Mouse (Mus musculus) lung, adult 2 months (tissue): ENCODE results near the gene Bace1. TPM values are rescaled to one million over a fixed set of nuclear protein-coding genes. Genes with fewer than 3 reads are reported as not detected.
"Not testable (repeated sequence)": the region's sequence is repeated elsewhere in the genome, so short reads cannot be mapped to it uniquely, and the experiment has no call there.

Experiments
- DNase-seq: peaks from one replicate; pipeline ENCODE4 v3.0.0; 2022
- H3K4me1 ChIP-seq: fragments of 200-500 bp; 2 replicates; pipeline ENCODE4 v1.6.1; 2011; ENCODE audit warnings: low read length; ENCODE audit not compliant: control insufficient read depth, insufficient read depth
- H3K4me3 ChIP-seq: fragments of 200-500 bp; replicated peaks from 2 replicates; pipeline ENCODE3; 2011; ENCODE audit warnings: low read depth, mild to moderate bottlenecking, control low read depth, low read length; ENCODE audit errors: extremely low read depth
- CTCF ChIP-seq: fragments of 200-500 bp; IDR thresholded peaks from 2 replicates; pipeline ENCODE4 v1.5.1; 2011; ENCODE audit warnings: mild to moderate bottlenecking, low read length, control low read depth; ENCODE audit not compliant: insufficient read depth
- POLR2A ChIP-seq: fragments of 200-500 bp; IDR thresholded peaks from 2 replicates; pipeline ENCODE4 v1.6.1; 2011; ENCODE audit warnings: low read depth, mild to moderate bottlenecking, control low read depth, low read length, borderline replicate concordance; ENCODE audit errors: extremely low read depth
- WGBS: fragments of 180-500 bp; shearing (Covaris S2); methylation state at CpG from one replicate; pipeline ENCODE4 v1.1.7; 2018; 5-methylcytosine and 5-hydroxymethylcytosine counted together
- polyA plus RNA-seq: library from polyadenylated mRNA; depleted of rRNA; stranded (reverse); fragments of >200 nt; gene quantifications from 2 replicates; pipeline ENCODE4 v1.2.3, GENCODE M21; 2012

Bace1 gene
- polyA plus RNA-seq, 1 experiment, result 25.7 TPM

DNA sequence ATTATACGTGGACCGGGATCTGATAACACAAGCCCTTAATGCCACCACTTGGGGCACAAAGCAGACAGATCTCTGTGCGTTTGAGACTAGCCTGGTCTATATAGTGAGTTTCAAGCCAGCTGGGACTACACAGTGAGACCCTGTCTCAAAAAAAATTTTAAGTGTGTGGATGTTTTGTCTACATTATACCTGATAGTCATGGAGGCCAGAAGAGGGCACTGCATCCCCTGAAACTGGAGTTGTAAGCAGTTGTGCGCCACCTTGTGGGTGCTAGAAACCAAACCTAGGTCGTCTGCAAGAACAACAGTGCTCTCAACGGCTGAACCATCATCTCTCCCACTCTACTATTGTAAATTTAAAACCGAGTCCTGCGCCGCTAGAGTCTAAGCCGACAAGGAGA is 9.3 kb upstream of the Bace1 start:
- Histone ChIP-seq H3K4me3 (no peak overlapping the region), H3K4me1 (no peaks in the 10 kb centered on the region)
- TF ChIP-seq POLR2A (no peak), CTCF (peak; percentile 84)
- 33% methylated on average over 10 of the region's 10 CpGs for WGBS
- DNase-seq, result peak; percentile 64

DNA sequence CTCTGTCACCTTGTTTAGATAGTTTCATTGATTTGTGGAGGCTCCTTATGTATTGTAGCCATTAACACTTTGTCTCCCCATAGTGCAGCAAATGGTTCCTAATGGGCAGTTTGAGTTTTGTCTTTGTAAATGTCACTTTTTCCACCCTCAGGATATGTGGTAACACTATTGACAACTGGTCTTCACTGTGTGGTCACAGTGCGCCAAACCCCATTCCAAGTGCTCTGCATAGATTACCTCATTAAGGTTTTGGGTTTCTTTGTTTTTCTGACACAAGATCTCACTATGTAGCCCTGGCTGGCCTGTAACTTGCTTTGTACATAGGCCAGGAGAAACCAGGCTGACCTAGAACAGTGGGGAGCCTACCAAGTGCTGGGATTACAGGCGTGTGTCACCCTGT is 5.5 kb upstream of the Bace1 start:
- H3K4me3 ChIP-seq, result no peak overlapping the region
- H3K4me1 ChIP-seq, result no peaks in the 10 kb centered on the region
- TF ChIP-seq POLR2A (no peak), CTCF (no peak)
- WGBS, result 94% methylated on average over 2 of the region's 2 CpGs
- no peak for DNase-seq

DNA sequence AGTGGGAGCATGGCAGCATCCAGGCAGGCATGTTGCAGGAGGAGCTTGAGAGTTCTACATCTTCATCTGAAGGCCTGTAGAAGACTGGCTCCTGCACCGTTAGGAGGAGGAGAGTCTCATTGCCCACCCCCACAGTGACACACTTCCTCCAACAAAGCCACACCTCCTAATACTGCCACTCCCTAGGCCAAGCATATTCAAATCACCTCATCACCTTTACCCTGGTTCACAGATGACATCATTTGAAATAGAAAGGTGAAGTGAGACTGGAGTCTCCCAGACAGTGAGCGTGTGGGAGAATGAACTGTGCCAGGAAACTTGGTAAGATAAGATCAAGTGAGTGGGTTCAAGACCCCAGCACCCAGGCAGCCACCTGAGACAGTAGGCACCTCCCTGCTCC is 4.9 kb upstream of the Bace1 start:
- Histone ChIP-seq H3K4me3 (no peak overlapping the region), H3K4me1 (no peaks in the 10 kb centered on the region)
- TF ChIP-seq CTCF (no peak), POLR2A (no peak)
- 63% methylated on average over 2 of the region's 2 CpGs for WGBS
- DNase-seq, result no peak

DNA sequence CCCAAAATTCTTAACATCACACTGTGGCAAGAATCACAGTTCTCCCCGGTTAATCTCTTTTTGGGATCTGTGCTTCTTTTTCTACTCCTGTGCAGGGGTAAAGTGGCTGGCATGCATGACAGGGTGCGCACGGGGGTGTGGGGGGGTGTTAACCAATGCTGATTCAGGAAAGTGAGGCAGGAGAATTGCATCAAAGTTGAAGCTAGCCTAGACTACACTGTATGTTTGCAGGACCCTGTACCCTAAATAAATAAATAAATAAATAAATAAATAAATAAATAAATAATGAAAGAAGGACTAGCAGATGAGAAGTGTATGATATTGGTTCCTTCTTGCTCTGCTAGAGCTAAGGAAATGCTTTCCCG is 329 bp upstream of the Bace1 start:
- TF ChIP-seq POLR2A (no peak), CTCF (no peak)
- 29% methylated on average over 4 of the region's 4 CpGs for WGBS
- H3K4me3 ChIP-seq, result peak overlapping the region; percentile 69
- peaks cover 14% of the 10 kb centered on the region for H3K4me1 ChIP-seq
- no peak for DNase-seq

- DNase-seq, result no peak
- Histone ChIP-seq H3K4me3 (peak overlapping the region; percentile 69), H3K4me1 (peaks cover 14% of the 10 kb centered on the region)
- 9% methylated on average over 17 of the region's 17 CpGs for WGBS
- TF ChIP-seq CTCF (no peak), POLR2A (no peak)
These were observed 980 bp downstream of the Bace1 start for GRCm38 (mm10) chr9:45839139-45839981.

DNA sequence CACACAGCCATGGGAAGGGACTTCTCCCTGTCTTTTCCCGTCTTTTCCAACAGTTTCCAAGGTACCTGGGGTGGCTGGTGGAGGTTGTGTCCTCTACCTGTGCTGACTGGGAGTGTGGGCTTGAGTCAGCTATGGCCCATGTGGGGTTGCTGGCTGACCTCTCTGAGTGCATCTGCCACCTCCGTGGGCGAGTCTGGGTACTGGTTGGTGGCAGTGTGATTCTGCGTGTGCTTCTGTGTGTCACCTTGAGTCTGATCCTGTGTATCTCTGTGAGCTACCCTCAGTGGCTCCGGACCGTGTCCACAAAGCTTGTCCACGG is 1.6 kb downstream of the Bace1 start:
- Histone ChIP-seq H3K4me1 (peaks cover 14% of the 10 kb centered on the region), H3K4me3 (peak overlapping the region; percentile 6)
- no peak for DNase-seq
- 54% methylated on average over 7 of the region's 7 CpGs for WGBS
- TF ChIP-seq CTCF (no peak), POLR2A (no peak)

- Histone ChIP-seq H3K4me1 (peaks cover 14% of the 10 kb centered on the region), H3K4me3 (no peak overlapping the region)
- TF ChIP-seq CTCF (no peak), POLR2A (no peak)
- DNase-seq, result no peak
- 46% methylated on average over 5 of the region's 5 CpGs for WGBS
These were observed 2.0 kb downstream of the Bace1 start for GRCm38 (mm10) chr9:45840331-45840730.

DNA sequence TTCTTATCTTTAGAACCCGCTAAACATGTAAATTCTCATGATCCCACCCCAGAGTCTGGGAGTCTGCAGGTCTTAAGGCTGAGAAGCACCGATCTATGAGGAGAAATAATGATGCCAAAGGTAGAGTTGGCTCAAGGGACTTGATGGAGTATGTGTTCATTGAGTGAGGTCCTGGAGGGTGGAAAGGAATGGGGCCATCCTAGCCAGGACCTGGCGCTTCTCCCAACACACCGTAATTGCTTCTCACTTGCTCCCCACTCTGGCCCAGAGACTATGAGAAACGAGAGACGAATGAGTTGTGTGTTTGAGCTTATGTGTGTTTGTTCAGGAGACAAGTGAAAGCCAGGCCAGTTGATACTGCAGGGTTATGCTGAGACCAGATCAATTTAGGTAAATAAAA is 3.1 kb downstream of the Bace1 start:
- TF ChIP-seq POLR2A (no peak), CTCF (no peak)
- DNase-seq, result no peak
- no peak overlapping the region for H3K4me3 ChIP-seq
- peaks cover 14% of the 10 kb centered on the region for H3K4me1 ChIP-seq
- WGBS, result 64% methylated on average over 6 of the region's 6 CpGs

- no peak for DNase-seq
- Histone ChIP-seq H3K4me1 (peaks cover 14% of the 10 kb centered on the region), H3K4me3 (no peak overlapping the region)
- no peak for TF ChIP-seq POLR2A
- no peak for TF ChIP-seq CTCF
- WGBS, result 88% methylated on average over 5 of the region's 5 CpGs
These were observed 4.6 kb downstream of the Bace1 start for GRCm38 (mm10) chr9:45843007-45843406.

DNA sequence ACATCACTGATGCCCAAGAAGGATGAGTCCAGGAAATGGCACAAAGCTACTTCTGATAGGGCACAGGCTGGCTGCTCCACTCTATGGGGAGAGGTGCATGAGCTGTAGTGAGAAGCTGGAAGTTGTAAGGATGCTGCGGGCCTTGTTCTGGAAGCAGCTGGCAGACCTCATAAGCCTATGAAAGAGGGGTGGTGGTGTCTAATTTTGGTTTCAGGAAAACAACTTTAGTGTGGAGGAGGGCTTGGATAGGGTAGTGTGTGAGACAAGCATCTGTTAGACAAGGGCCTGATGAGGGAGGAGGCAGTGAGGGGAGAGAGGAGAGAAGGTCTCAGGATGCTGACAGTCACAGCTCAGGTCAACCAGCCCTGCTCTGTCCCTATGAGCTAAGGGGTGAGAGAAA is 5.4 kb downstream of the Bace1 start:
- Histone ChIP-seq H3K4me3 (no peak overlapping the region), H3K4me1 (peaks cover 14% of the 10 kb centered on the region)
- TF ChIP-seq CTCF (no peak), POLR2A (no peak)
- WGBS, result 91% methylated on average over 1 of the region's 1 CpGs
- no peak for DNase-seq

- no peak for TF ChIP-seq POLR2A
- TF ChIP-seq CTCF, result no peak
- Histone ChIP-seq H3K4me3 (no peak overlapping the region), H3K4me1 (peaks cover 5% of the 10 kb centered on the region)
- WGBS, result 89% methylated on average over 3 of the region's 3 CpGs
- DNase-seq, result no peak
These were observed 7.2 kb downstream of the Bace1 start for GRCm38 (mm10) chr9:45845541-45845940.

DNA sequence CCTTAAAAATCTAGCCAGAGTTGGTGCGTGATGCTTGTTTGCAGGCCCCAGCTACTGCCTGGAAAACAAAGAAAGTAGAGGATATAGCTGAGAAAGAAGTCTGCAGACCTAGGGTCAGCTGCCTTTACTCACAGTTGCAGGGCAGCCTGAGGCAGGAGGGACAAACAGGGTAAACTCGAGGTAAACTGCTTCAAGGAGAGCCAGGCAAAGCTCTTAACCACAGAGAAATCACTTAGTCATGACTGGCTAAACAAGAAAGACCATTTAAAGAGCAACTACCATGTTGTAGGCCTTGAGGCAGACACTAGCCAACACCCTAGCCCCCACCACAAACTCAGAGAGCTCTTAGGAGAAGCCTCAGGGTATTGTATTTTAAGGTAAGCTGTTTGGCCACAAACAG is 7.8 kb downstream of the Bace1 start:
- 68% methylated on average over 2 of the region's 2 CpGs for WGBS
- not testable (repeated sequence) for DNase-seq, H3K4me3 ChIP-seq, H3K4me1 ChIP-seq
